Mouse (Mus musculus): ENCODE data around the gene Hoxb9.

Gene Hoxb9

DNA sequence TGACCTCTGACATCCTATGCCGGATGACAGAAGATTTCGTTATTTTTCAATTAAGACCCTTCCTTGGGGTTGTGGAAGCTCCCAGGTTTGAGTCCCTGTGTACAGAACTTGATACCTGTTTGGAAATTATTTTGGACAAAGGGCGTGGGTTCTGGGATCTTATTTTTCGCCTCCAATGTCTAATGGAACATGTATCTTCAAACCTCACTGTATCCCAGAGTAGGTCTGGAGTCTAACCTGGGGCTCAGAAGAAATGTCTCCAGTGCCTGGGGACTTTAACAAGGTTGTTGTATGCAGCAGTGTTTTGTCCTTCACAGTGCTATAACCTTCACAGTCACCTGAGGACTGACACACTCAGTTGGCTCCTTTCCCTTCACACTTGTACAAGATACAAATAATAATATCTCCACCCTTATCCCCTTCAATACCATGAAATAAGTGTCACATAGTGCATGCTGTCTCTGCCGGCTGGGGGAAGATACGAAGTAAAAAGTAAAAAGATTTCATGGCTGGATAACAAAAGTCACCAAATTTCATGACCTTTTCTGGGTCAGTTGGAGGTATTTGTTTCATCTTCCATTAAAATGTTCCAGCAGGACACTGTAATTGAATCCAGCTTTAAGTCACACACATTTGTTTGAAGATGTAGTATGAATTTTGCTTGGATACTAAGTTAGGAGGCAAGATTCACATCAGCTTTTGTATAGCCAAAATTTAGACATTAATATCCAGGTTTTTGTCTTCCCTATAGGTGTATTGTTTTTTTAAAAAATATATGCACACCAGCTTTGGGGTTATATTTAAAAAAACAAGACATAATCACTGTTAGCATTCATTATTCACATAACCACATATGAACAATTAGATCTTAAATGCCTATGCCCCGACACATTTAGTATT, 4.0 kb upstream of the Hoxb9 start:
- no peak for DNase-seq

DNA sequence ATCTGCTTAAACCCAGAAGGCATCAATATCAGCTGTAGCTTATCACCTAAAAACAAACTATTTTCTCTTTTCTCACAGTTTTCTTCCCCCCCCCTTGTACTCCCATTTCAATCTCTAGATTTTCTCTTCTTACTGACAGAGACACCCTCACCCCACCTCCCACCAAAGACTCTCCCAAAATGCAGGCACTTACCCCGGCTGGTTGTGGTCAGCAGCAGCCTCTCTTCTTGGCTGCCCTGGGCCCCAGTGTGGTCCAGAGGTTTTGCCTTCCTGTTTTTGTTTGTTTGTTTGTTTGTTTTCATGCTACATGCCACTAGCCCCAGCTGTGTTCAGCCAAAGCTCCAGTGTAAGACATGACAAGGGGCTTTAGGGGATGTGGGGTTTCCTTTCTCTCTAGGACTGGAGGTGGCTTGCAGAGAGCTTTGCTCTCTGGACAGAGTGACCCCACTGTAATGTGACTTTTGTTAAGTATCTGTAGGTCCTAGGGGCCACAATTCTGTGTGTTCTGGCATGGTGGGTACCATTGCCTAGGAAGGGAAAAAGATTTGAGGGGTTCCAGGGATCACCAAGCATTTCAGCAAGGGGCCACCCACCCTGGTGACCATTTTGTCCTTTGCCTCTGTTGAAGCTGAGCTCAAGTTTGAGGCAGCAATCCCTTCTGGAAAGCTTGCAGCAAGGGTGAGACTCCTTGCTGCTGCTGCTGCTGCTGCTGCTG, 3.1 kb upstream of the Hoxb9 start:
- DNase-seq: no peak

DNA sequence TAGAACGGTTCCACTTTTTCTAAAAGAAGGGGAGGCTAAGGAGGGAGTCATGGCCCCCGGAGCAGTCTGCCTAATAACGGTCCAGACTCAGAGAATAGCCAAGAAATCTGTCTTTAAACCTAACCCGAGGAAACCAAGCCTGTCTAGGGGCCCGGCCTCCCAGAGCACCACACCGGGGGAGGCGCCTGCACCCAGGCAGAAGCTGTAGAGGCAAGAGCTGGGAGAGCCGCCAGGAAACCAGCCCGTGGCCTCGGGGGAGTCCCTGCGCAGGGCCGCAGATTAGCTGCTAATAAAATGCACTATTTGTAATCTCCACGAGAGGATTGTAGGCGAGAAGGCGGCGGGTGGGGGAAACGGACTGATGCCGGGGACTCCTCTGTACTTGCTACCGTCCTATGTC, 1.4 kb upstream of the Hoxb9 start:
- no peak for DNase-seq

DNA sequence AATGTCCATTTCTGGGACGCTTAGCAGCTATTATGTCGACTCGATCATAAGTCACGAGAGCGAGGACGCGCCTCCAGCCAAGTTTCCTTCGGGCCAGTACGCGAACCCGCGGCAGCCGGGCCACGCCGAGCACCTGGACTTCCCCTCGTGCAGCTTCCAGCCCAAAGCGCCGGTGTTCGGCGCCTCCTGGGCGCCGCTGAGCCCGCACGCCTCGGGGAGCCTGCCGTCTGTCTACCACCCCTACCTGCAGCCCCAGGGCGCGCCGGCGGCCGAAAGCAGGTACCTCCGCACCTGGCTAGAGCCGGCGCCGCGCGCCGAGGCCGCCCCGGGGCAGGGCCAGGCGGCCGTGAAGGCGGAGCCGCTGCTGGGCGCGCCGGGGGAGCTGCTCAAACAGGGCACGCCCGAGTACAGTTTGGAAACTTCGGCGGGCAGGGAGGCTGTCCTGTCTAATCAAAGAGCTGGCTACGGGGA, 319 bp downstream of the Hoxb9 start:
- DNase-seq: no peak

DNA sequence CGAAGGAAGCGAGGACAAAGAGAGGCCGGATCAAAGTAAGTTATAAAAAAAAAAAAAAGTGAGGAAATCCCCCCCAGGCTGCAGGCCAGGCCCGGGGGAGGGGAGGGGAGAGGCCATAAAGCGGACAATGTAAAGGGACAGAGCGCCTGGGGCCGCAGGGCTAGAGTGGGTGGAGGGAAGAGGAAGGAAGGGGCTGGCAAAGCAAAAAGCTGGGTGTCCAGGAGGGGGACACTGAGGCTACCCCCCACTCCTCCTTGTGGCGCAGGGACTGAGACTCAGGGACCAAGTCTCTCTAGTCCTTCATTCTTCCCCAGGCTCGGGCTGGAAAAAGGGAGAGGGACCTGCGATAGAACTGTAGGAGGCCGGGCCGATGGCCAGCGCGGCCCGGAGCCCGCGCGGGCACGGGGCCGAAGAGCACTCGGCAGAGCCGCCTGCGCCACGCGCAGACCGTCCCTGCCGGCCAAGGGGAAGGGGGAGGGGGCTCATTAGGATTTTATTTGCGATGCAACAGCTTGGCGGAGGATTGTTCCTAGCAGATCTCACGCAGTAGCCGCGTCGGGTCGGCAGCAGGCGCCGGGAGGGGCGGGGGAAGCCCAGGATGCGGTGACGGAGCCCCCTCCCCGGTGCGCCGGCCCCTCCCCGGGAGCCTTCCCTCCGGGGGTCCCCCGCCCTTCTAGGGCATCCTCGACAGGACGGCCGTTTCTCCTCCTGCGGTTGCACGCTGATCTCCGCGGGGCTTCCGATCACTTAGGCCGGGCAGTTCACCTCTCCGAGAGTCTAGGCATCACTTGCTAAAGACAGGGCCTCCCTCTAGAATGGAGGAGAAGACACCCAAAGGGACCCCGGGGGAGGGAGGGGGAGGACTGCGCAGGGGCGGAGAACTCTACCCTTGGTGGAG, 1.0 kb downstream of the Hoxb9 start:
- no peak for DNase-seq

DNA sequence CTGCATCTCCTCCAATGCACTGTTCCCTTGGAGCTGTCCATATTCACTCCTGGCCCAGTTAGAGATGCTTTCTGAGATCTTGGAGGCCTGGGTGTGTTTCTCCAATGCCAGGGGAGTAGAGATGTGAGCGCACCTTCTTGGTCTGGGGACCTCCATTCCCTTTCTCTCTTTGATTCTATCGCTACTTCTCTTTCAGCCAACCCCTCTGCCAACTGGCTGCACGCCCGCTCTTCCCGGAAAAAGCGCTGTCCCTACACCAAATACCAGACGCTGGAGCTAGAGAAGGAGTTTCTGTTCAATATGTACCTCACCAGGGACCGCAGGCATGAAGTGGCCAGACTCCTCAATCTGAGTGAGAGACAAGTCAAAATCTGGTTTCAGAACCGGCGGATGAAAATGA, 3.2 kb downstream of the Hoxb9 start:
- no peak for DNase-seq

DNA sequence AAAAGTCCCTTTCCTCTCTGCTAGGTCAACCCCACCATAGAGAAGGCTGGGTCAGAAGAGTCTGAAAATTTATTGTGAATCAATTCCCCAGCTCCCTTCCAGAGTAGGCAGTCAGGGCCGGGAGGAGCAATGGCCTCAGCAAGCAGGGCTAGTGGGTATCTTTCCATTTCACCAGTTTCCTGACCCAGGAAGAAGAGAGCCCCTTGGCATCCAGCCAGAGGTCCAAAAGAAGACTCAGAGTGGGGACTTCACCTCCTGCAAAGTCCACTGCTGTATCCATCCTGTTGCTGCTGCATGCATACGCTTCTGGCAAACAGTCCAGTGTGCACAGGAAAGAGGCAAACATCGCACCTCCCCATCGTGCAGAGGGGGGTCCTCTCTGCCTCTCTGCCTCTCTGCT, 4.6 kb downstream of the Hoxb9 start:
- DNase-seq: no peak

DNA sequence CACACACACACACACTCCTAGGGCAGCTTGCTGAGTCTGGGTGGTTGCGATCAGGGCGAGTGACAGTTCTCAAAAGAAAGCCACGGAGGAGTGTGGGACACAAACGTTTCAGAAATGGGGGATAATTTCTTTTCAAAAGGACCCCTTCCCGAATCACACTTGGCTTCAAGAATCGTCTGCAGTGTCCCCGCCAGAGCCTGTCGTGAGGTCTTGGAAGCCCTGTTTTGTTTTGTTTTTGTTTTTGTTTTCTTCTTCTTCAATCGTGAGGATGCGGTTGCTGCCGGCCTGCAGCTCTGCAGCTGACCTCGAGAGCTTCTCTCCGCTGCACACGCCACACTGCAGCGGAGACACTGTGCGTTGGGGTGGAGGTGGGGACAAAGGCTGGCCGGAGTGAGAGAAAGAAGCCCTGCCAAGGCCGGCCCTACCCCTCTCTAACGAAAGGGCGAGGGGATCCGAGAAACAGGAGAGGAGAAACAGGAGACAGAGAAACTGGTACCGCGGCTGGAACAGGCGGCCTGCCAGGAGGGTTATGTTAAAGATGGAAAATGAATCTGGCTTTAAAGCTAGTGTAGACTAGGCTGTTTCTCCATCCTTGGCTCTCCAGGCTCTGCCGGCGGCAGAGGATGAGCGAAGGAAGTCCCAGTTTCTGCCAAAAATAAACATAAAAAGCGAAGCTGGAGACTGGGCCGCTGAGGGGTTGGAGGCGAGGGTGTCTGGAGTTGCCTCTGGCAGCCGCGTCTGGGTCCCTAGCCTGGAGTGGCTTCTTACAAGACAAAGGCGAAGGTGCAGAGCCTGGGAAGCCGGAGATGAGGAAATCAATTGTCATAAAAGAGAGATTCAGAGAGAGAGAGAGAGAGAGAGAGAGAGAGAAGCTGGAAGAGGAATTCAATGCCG, 6.1 kb downstream of the Hoxb9 start:
- DNase-seq: no peak

DNA sequence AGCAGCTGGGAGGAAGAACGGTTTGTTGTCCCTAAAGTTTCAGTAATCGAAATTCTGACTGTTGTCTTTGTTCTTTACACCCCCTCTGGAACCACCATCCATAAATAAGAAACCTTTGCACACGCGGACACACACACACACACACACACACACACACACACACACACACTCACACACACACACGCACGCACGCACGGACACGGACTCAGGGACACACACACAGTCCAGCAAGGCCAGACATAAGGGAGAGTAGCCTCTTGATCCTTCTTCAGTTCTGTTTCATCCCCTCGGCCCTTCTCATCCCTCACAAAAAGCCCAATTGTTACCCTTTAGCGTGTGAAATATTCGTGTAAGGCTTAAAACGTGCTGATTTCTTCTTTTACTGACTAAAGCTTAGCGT, 7.1 kb downstream of the Hoxb9 start:
- DNase-seq: no peak

DNA sequence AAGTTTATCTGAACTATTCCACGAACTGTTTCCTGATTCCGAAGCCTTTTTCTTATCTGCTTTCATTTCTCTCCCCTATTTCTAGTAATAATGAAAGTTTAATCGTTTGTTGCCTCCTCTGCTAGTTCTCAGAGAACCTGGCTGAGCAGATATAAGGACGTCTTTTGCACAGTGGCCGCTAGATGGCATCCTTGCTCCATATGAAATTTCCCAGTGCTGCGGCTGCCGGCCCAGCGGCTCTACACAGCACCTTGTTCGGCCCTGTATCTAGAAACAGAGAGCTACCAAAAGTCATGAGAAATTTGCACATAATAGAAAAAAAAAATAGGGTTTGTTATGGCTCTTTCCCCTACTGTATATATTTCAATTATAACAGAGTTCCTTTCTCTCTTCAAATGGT, 7.5 kb downstream of the Hoxb9 start:
- peak; percentile 49 to 77 for DNase-seq

DNA sequence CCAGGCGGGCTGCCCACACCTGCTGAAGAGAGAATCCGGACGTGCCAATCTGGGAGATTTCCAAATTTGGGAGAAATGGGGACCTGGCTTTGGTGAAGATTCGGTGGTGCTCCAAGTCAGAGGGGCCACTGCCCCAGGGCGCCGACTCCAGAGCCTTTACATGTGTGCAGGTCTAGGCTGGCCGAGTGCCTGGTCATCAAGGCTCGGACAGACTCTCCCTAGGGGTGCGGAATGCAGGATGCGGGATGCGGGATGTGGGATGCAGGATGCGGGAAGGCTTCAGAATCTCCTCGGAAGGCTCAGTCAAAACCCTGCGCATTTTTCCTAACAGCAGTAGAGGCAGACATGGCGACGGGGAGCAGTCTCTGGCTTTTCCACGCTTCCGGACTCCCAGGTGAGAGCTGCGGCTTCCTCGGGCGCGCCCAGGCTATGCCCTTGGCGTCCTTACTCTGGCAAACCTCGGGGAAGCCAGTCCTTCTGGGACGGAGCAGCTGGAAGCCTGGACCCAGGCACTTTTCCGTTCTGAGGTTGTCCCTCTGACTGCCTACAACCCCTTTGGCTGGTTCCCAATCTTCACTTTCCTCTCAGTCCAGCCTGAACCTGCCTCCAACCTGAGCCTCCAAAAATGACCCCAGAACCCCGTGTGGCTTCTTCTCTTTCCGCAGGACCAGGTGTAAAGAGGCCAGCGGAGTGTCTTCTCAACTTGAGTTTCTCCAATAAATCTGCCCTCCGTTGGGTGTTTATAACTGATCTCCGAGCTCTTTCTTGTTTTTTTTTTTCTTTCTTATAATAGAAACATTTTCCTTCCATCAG, 8.4 kb downstream of the Hoxb9 start:
- no peak for DNase-seq

DNA sequence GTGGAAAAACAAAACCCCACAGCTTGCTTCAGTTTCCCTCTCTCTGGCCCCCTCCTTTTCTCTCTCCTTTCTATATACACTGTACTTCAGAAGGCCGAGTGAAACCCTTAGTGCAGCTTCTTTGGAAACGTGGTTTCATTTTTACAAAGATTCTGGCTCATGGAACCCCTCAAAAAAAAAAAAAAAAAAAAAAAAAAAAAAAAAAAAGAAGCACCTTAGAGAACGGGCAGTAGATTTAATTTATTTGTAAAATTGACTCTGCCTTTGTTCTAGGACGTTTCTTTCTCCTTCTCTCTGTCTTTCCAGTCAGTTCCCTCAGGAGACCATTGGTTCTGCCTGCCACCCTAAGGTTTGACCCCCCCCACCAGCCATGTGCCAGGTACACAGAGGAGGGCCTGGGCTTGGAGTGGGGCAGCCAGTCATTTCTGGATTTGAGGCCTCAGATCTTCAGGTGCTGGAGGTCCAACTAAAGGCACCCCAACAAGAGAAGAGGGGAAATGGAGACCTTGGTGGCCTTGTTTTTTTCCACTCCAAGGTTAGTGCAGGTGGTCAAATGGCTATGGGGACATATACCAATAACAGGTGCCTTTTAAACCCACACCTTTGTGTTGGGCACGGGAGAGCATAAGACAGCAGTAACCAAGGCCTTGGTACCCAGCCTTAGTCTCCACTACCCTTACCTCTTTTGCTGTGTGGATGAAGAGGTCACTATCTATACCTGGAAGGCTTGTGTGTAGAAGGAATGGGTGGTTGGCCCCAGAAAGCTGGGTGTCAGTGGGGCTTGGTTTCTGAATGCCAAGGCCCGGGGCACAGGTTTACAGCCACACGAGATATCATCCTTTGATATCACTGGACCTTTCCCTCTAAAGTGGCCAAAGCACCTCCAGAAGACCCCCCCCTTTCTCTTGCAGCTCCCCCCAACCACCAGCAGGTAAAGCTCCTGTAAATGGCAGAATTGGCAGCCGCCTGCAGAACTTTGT, 9.4 kb downstream of the Hoxb9 start:
- no peak for DNase-seq

DNA sequence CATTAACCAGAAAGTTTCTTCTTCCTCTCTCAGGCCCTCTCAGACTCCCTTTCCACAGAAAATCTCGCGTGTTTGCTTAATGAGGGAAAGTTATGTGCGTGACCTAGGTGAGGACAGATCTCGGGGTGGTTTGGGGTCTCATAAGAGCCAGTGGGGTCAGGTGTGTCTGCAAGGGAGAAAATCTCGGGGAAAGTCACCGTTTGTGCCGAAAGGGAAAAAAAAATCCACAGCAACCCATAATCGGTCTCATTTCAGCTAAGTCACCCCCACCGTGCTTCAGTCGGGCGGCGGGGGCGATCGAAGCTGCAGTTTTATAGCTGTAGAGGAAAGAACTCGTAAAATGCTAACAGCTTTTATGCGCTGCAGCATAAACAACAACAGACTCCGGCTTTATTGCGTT, 10.1 kb downstream of the Hoxb9 start:
- no peak for DNase-seq

DNA sequence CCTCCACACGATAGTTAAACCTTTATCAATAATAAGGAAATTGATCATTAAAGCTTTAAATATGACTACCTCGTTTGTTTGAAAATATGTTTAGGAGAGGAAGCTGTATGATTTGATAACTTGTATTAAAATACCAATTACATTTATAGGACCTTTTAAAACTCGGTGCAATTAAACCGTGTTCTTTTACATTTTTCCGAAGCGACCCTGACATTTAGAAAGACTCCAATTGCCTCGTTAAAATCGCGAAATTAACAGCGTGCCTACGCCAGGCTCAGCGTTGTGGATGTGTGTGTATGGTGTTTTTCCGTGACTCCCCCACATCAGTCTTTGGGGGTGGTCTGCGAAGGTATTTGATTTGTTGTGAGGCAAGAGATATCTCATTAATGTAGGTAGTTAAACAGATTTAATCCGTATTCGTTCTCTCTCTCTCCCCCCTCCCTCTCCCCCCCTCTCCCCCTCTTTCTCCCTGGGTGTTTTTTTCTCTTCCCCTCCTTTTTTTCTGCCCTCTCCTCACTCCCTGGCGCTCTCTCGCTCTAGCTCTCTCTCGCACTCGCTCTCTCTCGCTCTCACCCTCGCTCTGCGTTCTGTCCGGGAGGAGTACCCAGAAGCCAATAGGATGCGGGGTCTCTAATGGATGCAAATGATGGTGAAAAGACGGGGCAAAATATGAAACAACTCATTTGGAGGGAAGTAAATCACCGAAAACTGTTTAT, 10.8 kb downstream of the Hoxb9 start, which contains the start of gene Hoxb8:
Hoxb8 (plus strand) TSS at position 51 of the 716 bp plus-strand sequence.
- DNase-seq: no peak

DNA sequence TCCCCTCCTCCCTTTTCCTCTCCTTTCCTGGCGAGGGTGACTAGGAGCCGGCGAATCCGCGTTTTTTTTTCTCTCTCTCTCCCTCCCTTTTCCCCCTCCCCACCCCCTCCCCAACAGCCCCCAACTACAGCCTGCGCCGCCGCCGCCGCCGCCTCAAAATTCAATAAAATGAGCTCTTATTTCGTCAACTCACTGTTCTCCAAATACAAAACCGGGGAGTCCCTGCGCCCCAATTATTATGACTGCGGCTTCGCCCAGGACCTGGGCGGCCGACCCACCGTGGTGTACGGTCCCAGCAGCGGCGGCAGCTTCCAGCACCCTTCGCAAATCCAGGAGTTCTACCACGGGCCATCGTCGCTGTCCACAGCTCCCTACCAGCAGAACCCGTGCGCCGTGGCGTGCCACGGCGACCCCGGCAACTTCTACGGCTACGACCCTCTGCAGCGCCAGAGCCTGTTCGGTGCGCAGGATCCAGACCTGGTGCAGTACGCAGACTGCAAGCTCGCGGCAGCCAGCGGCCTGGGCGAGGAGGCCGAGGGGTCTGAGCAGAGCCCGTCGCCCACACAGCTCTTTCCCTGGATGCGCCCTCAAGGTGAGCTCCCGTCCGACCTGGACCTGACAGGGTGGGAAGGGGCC, 11.7 kb downstream of the Hoxb9 start:
- DNase-seq: no peak

DNA sequence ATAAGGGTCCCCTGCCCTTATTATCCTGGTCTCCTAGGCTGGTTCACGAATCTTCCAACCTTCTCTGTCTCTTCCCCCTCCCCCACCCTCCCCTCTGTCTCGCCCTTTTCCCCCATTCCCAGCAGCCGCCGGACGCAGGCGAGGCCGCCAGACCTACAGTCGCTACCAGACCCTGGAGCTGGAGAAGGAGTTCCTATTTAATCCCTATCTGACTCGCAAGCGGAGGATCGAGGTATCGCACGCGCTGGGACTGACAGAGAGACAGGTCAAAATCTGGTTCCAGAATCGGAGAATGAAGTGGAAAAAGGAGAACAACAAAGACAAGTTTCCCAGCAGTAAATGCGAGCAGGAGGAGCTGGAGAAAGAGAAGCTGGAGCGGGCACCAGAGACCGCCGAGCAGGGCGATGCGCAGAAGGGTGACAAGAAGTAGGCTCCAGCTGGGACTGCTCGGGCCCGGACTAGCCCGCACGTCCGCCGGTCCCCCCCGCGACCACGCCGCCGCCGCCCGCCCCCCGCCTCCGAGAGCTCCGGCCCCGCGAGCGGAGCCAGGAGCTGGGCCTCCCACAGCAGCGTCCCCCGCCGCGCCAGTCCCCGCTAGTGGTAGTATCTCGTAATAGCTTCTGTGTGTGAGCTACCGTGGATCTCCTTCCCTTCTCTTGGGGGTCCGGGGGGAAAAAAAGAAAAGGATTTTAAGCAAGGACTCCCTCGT, 12.9 kb downstream of the Hoxb9 start:
- peak in 1 of 2 experiments; percentile 46 for DNase-seq

DNA sequence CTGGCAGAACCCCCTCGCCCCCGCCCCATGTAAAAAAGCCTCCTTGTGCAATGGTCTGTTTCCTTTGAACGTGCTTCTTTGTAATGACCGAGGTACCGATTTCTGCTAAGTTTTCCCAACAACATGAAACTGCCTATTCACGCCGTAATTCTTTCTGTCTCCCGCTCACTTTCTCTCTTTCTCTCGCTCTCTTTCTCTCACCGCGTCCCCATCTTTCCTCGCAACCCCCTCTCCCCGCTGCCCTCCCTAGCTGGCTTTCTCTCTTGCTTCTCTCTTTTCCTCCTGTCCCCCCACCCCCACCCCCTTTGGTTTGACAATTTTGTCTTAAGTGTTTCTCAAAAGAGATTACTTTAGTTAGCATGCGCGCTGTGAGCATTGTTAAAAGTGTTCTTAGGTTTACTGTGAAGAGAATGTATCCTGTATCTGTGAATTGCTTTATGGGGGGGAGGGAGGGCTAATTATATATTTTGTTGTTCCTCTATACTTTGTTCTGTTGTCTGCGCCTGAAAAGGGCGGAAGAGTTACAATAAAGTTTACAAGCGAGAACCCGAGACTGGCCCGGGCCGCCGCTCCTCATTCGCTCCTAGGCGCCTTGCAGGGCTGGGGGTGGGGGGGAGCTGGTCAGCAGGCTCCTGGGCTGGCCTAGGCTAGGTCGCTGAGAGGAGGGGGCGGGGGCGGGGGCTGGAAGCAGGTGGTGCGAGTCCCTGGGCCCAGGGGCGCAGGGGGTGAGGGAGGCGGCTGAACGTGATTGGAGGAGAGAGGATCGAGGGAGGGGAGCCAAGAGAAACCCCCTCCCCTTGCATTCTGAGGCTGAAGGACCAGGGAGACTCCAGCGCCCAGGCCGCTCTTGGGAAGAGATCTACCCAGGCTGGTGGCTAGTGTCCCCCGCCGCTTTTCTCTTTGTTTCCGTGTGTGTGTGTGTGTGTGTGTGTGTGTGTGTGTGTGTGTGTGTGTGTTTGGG, 13.8 kb downstream of the Hoxb9 start:
- no peak for DNase-seq

All from spleen, adult 18-20 months (tissue).